Mouse (Mus musculus): ENCODE results near the gene Mpzl1.
"Not testable (repeated sequence)": the region's sequence is repeated elsewhere in the genome, so short reads cannot be mapped to it uniquely, and the experiment has no call there.

Gene Mpzl1

GRCm38 (mm10) chr1:165634151-165634884, at the start of gene Mpzl1:
Gene Mpzl1, minus strand, starts transcription at chr1:165634538.
- peak; percentile 98 to 99 for DNase-seq (ENCODE audit: low spot score in 2 of 2)

GRCm38 (mm10) chr1:165682056-165682853, 47.9 kb upstream of the Mpzl1 start:
- DNase-seq (ENCODE audit: low spot score in 2 of 2) = no peak

- DNase-seq (ENCODE audit: low spot score in 2 of 2) = no peak
These were observed 46.9 kb upstream of the Mpzl1 start for GRCm38 (mm10) chr1:165681045-165681794.

GRCm38 (mm10) chr1:165680086-165680485, 45.7 kb upstream of the Mpzl1 start:
- not testable (repeated sequence) for DNase-seq (ENCODE audit: low spot score in 2 of 2)

- DNase-seq (ENCODE audit: low spot score in 2 of 2) = no peak
These were observed 45.3 kb upstream of the Mpzl1 start for GRCm38 (mm10) chr1:165679618-165679997.

- no peak for DNase-seq (ENCODE audit: low spot score in 2 of 2)
These were observed 44.7 kb upstream of the Mpzl1 start for GRCm38 (mm10) chr1:165678861-165679617.

- DNase-seq (ENCODE audit: low spot score in 2 of 2) = no peak
These were observed 43.2 kb upstream of the Mpzl1 start for GRCm38 (mm10) chr1:165677558-165677957.

- no peak for DNase-seq (ENCODE audit: low spot score in 2 of 2)
These were observed 42.7 kb upstream of the Mpzl1 start for GRCm38 (mm10) chr1:165676993-165677392.

GRCm38 (mm10) chr1:165675167-165675566, 40.8 kb upstream of the Mpzl1 start:
- no peak for DNase-seq (ENCODE audit: low spot score in 2 of 2)

GRCm38 (mm10) chr1:165672355-165672754, 38.0 kb upstream of the Mpzl1 start:
- DNase-seq (ENCODE audit: low spot score in 2 of 2) = no peak

- no peak for DNase-seq (ENCODE audit: low spot score in 2 of 2)
These were observed 35.7 kb upstream of the Mpzl1 start for GRCm38 (mm10) chr1:165670056-165670455.

GRCm38 (mm10) chr1:165668904-165669303, 34.6 kb upstream of the Mpzl1 start:
- DNase-seq (ENCODE audit: low spot score in 2 of 2) = no peak

- DNase-seq (ENCODE audit: low spot score in 2 of 2) = no peak
These were observed 33.0 kb upstream of the Mpzl1 start for GRCm38 (mm10) chr1:165667380-165667779.

GRCm38 (mm10) chr1:165666944-165667343, 32.6 kb upstream of the Mpzl1 start:
- no peak for DNase-seq (ENCODE audit: low spot score in 2 of 2)

- no peak for DNase-seq (ENCODE audit: low spot score in 2 of 2)
These were observed 31.4 kb upstream of the Mpzl1 start for GRCm38 (mm10) chr1:165665758-165666157.

GRCm38 (mm10) chr1:165663277-165663676, 28.9 kb upstream of the Mpzl1 start:
- DNase-seq (ENCODE audit: low spot score in 2 of 2) = no peak

GRCm38 (mm10) chr1:165662426-165663192, 28.3 kb upstream of the Mpzl1 start:
- DNase-seq (ENCODE audit: low spot score in 2 of 2) = no peak

GRCm38 (mm10) chr1:165661725-165662124, 27.4 kb upstream of the Mpzl1 start:
- no peak for DNase-seq (ENCODE audit: low spot score in 2 of 2)

- DNase-seq (ENCODE audit: low spot score in 2 of 2) = no peak
These were observed 26.9 kb upstream of the Mpzl1 start for GRCm38 (mm10) chr1:165661191-165661590.

- peak; percentile 73 to 81 for DNase-seq (ENCODE audit: low spot score in 2 of 2)
These were observed 26.4 kb upstream of the Mpzl1 start for GRCm38 (mm10) chr1:165660774-165661173.

- peak; percentile 78 to 81 for DNase-seq (ENCODE audit: low spot score in 2 of 2)
These were observed 24.3 kb upstream of the Mpzl1 start for GRCm38 (mm10) chr1:165658602-165659001.
